Mouse (Mus musculus) c-Kit-negative CD71-positive TER-119-positive erythroid progenitor cells, embryonic 14.5 days (primary cell): ENCODE data around the gene Csn1s2a.
"Not testable (repeated sequence)": the region's sequence is repeated elsewhere in the genome, so short reads cannot be mapped to it uniquely, and the experiment has no call there.

Source experiments
- DNase-seq: peaks from one replicate; pipeline ENCODE4 v3.0.0-alpha.2; 2013; ENCODE audit warnings: low read depth, low spot score

The Csn1s2a gene

DNA sequence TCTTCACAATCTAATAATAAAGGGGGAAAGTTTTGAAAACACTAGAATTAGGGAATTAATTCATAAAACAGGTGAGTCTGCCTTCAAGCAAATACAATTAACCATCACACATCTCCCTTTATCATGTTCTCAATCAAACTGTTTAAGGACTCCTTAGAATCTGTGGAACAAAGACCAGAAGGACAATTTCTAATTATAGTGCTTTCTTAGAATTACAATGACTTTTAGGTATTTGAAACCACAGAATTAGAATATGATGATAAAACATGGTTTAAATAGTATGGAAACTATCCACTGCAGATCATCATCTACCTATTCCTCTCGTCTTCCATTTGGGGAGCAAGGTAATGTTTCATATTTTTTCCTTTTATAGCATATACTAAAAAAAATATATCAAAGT is at the start of gene Csn1s2a:
Csn1s2a (plus strand) TSS at position 301 of the 400 bp plus-strand sequence.
- no peak for DNase-seq

GRCm38 (mm10) chr5:87734821-87735220 is 39.5 kb upstream of the Csn1s2a start:
- no peak for DNase-seq

- no peak for DNase-seq
Observed at GRCm38 (mm10) chr5:87753471-87753870, 20.9 kb upstream of the Csn1s2a start.

DNA sequence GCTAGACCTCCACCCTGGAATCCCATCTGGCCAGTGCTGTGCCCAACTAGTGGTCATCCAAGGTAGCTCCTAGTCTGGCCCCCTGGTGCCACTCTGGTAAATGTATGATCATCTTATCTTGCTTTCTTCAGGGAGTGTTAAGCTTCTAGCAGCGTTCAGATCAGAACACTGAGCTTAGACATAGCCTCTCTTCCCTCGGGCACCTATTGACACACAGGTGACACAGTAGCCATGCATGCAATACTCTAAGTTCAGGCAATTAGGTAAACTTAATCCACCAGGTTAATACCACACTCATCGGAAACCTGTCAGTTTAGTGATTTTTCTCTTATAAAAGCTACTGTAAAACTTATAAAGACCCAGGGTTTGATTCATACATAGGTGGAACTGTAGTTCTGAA is 9.8 kb upstream of the Csn1s2a start:
- DNase-seq = no peak

DNA sequence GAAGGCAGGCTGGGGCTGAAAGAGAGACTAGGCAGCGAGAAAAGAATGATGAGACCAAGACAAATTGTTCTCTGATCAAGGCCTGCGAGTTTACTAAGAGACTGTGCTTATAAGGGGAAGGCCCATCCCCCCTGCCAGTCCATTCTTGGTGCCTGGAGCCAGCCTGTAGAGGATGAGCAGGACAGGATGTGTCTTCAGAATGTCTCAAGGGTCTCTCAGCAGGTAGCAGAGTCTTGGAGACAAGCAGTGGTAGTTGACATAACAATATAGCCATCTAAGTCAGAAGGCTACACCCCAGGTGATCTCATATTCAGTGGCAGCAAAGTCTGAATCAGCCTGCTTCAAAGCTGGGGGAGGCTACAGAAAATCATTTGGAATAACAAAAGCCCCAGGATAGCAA is 2.2 kb upstream of the Csn1s2a start:
- not testable (repeated sequence) for DNase-seq

GRCm38 (mm10) chr5:87782731-87783130 is 8.4 kb downstream of the Csn1s2a start:
- DNase-seq = no peak

DNA sequence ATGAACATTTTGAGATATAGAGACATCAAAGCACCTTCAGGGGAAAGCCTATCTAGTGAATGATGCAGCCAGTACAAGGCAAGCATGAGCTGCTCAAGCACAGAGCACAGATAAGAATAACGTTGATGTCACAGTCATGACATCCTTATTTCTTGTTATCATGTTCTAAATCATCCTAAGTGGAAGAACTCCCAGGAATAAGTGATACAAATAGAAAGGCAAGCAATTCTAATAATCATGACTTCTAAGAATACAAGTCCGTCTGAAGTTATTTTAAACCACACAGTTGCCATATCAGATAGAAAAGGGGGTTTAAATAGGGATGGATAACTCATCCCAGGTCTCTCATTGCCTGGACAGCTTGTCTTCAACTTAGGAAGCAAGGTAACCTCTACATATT is 33.4 kb downstream of the Csn1s2a start, which contains the start of gene Csn1s2b:
Csn1s2b (plus strand) TSS at position 301 of the 400 bp plus-strand sequence.
- no peak for DNase-seq

DNA sequence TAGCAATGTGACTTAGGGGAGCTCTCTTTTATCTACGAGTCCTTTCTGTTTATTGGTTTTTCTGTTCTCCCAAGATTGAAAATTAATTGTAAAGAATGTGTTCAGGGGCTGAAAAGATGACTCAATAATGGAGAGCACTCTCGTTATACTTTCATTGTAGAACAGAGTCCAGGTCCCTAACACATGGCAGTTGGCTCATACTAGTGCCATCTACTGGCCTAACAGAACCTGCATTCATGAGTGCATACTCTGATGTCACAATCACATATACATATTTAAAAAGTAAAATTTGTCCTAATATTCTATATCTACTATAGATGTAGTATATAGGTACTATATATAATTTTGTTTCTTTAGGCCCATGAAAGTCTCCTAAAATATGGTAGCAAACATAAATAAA is 34.9 kb downstream of the Csn1s2a start:
- DNase-seq = no peak

- DNase-seq = no peak
Observed at GRCm38 (mm10) chr5:87825386-87825785, 51.0 kb downstream of the Csn1s2a start, which contains the start of gene Prr27. TSS of gene Prr27 (plus strand) at chr5:87825686.
